Mouse (Mus musculus) adrenal gland, postnatal 14 days (tissue): Measurements from ENCODE around the gene Txndc12. TPM values are rescaled to one million over a fixed set of nuclear protein-coding genes. Genes with fewer than 3 reads are reported as not detected.

Experiments used
- DNase-seq: peaks from one replicate; pipeline ENCODE4 v3.0.0; 2021; ENCODE audit warnings: mixed read lengths
- total RNA-seq: library from RNA; stranded (reverse); gene quantifications from 2 replicates; pipeline ENCODE4 v1.2.3, GENCODE M21; 2021

Txndc12 gene
- total RNA-seq, 1 experiment from 2014 or later = 73.9 TPM

- DNase-seq = no peak
These were observed 11.6 kb downstream of the Txndc12 start for GRCm38 (mm10) chr4:108845824-108846569.

GRCm38 (mm10) chr4:108847715-108848504, 13.5 kb downstream of the Txndc12 start, which contains the start of gene Kti12:
TSS of gene Kti12 (plus strand) at chr4:108847785.
- DNase-seq = peak; percentile 89

GRCm38 (mm10) chr4:108848505-108848848, 14.1 kb downstream of the Txndc12 start, which contains the start of gene A730015C16Rik:
TSS of gene A730015C16Rik (minus strand) at chr4:108848619.
- no peak for DNase-seq

DNA sequence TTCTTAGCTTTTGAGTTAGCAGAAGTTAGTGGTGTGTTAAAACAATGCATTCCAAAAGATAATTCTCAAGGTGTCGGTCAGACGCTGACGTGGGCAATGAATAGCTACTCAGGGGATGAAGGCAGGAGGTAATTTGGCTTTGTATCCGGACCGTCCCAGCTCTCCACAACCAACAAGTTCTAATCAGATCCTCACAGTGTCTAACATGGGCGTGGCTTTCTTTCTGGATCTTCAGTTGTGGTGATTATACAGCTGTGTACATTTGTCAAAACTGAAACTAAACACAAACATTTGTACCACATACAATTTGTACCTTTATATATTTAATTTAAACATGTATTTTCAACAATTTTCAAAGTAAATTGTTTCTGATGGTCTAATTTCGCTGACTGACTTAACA, 32.4 kb downstream of the Txndc12 start:
- no peak for DNase-seq

DNA sequence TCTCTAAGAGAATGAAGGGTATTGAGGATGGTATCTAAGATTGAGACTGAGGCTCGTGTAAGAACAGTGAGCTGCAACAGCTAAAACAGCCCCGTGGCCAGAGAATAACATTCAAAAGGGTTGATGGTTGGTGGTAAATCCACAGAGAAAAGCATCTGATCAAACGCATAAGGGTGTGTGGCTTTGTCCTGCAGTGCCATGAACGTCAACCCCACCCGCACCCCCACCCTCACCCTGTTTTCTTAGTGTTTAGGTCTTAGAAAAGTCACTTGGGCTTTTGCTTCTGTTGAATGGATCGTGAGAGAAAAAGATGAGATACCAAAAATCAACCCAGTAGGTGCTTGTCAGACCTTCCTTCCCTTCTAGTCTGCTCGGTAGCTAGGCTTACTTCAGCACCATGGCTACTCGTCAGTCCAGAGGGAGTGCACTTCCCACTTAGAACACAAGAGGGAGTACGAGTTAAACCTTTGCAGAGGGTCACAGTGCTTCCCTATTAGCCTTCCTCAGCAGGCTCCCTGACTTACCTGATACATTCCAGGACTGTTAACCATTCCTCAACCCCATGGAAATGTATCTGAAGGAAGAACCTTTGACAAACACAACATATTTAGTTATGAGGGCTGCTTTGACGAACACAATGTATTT, 35.5 kb downstream of the Txndc12 start:
- DNase-seq = peak; percentile 89

DNA sequence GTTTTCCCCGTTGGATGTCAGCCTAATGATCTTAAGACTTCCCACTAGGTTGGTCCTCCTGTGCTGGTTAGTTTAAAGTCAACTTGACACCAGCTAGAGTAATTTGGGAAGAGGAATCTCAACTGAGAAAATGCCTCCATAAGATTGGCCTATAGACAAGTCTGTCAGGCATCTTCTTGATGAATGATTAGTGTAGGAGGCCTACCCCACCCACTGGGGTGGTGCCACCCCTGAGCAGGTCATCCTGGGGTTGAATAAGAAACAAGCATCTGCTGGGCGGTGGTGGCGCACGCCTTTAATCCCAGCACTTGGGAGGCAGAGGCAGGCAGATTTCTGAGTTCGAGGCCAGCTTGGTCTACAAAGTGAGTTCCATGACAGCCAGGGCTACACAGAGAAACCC, 39.3 kb downstream of the Txndc12 start:
- DNase-seq = no peak

- no peak for DNase-seq
These were observed 43.5 kb downstream of the Txndc12 start for GRCm38 (mm10) chr4:108877901-108878300.

DNA sequence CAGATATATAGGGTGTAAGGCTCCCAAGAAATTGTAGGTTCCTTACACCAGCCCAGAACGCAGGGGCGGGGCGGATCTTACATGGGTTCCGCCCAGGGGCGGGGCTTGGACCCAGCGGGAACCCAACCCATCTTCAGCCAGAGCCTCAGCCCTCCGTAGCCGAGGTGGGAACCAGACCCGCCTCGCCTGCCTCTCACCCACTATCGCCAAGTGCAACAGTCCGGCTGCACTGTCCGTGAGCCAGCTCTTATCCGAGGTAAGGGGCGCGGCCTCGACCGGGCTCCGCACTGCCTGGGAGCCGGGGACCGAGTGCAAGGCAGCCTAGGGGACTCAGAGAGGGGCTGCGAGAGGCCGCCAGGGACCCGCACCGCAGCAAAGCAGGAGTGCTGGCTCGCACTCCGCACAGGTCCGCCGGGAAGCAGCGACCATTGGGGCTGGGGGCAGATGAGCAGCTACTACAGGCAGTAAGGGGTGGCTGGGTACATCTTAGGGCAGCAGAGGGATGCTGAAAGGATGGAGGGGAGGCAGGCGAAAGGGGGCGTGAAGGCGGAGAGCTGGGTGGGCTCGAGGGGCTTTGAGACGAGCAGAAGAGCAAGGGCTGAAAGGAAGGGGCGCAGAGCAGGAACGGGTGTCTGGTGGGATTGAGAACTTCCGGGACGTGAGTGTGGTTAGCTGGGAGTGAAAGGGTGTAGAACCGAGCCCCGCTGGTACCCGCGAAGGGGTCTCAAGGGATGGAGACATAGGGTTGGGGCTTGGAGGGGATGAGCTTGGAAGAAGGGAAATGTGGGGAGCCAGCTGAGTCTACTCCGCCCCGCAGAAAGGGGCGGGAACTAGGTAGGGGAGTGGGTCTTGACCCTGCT, 44.8 kb downstream of the Txndc12 start, which contains the start of gene Rab3b:
Gene Rab3b (plus strand): TSS at position 101 of the 860 bp plus-strand sequence.
- peak; percentile 75 for DNase-seq

- peak; percentile 51 for DNase-seq
These were observed 49.4 kb downstream of the Txndc12 start for GRCm38 (mm10) chr4:108883815-108884214.

DNA sequence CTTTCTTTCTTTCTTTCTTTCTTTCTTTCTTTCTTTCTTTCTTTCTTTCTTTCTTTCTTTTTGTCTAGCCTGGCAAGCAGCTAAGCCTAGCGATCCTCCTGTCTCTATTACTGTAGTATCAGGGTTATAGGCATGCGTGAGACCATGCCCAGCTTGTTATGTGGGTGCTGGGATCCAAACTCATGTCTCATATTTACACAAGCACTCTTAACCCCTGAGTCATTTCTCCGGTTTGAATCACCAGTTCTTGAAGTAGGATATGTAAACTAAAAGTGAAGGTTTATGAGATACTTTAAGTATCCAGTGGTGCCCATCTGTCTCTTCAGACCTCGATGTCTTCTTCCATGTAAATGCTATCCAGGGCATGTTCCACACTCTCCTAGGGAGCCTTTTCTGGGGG, 53.1 kb downstream of the Txndc12 start:
- no peak for DNase-seq

DNA sequence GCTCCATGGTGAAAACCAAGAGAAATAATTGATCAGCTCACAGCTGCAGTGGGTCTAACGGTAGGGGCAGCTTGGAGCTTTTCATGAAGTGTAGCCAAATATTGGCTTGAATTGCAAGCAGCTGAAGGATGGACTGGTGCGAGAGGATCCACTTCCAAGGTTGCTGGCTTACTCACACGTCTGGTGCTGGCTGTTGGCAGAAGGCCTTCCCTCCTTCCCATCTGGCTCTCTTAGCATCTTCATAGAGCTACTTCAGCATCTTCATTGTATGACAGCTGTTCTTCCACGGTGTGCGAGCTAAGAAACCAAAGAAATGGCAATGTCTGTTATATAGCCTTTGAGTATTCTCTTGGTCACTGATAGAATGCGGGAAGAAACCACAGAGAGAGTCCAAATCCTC, 56.5 kb downstream of the Txndc12 start:
- no peak for DNase-seq

- no peak for DNase-seq
These were observed 66.0 kb downstream of the Txndc12 start for GRCm38 (mm10) chr4:108900421-108900820.

DNA sequence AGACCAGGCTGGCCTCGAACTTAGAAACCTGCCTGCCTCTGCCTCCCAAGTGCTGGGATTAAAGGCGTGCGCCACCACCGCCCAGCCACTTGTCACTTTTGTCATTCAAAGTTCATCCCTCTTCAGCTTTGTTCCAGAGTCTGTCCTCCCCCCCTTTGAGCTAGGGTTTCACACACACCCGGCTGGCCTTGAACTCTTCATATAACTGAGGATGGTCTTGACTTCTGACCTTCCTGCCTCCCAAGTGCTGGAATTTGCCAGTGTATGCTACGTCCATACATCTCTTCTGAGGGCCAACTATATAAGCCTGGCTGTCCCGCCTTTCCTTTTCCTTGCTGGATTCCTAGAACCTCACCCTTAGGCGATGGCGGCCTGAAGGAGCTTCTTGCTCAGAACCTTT, 68.5 kb downstream of the Txndc12 start:
- DNase-seq = no peak

DNA sequence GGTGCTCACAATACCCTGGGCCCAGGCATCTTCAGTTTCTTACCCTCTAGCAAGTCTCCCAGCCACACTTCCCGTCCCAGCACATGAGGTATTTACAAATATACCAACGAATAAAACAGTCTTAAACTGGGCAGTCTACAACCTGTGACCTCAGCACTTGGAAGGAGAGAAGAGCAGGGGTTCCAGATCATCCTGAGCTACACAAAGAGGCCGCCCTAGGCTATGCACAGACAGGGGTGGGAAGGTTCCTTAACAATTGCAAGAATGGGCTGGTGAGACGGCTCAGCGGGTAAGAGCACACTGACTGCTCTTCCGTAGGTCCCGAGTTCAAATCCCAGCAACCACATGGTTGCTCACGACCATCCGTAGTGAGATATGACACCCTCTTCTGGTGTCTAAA, 68.9 kb downstream of the Txndc12 start:
- DNase-seq = no peak

DNA sequence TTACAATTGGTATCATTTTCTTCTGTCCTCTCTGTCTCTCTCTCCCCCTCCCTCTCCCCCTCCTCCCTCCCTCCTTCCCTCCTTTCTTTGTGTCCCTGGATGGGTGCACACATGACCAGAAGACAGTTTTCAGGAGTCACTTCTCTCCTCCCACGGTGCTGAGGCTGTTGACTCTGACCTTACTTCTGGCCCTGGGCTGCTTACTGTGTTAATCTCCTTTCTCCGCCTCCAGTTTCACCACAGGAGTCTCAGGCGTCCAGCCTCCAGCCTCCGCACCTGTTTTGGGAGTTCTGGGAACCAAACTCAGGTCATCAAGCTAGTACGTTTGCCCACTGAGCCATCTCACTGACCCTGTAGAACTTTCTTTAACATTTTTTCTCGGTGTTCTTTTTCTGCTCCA, 69.7 kb downstream of the Txndc12 start:
- no peak for DNase-seq

DNA sequence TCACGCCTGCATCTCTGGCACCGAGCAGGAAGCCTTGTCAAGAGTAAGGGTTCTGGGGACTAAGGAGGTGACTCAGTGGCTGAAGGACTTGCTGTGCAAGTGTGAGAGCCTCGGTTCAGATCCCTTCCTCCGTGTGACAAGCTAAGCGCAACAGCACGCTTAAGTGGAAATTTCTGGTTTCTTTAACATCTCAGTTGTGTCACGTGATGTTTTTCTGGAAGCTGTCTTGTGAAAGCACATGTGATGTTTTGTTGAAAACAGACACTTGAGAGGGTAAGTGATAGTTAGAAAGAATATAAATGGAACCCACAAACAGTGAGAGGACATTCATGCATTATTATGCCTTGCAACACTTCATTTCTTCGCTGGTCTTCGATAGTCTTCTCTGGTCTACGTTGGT, 70.4 kb downstream of the Txndc12 start:
- DNase-seq = no peak

- DNase-seq = peak; percentile 22
These were observed 71.5 kb downstream of the Txndc12 start for GRCm38 (mm10) chr4:108905859-108906258.

DNA sequence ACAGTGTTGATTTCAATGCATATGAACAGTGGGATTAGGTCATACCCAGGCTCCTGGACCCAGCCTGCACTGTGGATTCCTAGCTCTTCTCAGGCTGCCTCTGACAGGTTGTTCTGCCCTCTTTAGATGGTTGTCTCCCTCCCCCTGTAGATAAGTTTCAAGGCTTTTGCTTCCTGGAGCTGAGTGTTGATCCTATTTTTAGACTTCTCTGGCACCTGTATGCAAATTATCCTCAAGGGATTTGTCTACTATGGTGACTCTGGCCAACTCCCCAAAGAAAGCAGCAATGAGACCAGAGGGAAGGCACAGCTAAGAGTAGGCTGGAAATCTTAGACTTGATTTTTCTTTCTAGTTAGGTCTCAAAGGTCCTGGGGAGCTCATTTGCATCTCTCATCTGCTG, 73.1 kb downstream of the Txndc12 start:
- DNase-seq = no peak

- no peak for DNase-seq
These were observed 75.5 kb downstream of the Txndc12 start for GRCm38 (mm10) chr4:108909872-108910425.
